Mouse (Mus musculus) spleen, adult 18-20 months (tissue): Measurements from ENCODE around the gene Sh3d19.
"Not testable (repeated sequence)": the region's sequence is repeated elsewhere in the genome, so short reads cannot be mapped to it uniquely, and the experiment has no call there.

Experiments used
- DNase-seq, 2 experiments: peaks; one replicate each; pipeline ENCODE4 v3.0.0; 2022; ENCODE audit warnings: mixed read lengths in 2 of 2

Sh3d19 gene

GRCm38 (mm10) chr3:86103449-86104291 lies 132.8 kb downstream of the Sh3d19 start:
- peak in 1 of 2 experiments; percentile 5 for DNase-seq

GRCm38 (mm10) chr3:86104433-86104832 lies 133.5 kb downstream of the Sh3d19 start:
- not testable (repeated sequence) for DNase-seq

- no peak for DNase-seq
Measured at GRCm38 (mm10) chr3:86104909-86105308, 134.0 kb downstream of the Sh3d19 start.

GRCm38 (mm10) chr3:86106086-86106632 lies 135.2 kb downstream of the Sh3d19 start:
- no peak for DNase-seq

- DNase-seq, result no peak
Measured at GRCm38 (mm10) chr3:86107637-86108539, 137.0 kb downstream of the Sh3d19 start.

GRCm38 (mm10) chr3:86108576-86108975 lies 137.7 kb downstream of the Sh3d19 start:
- no peak for DNase-seq

- DNase-seq, result no peak
Measured at GRCm38 (mm10) chr3:86109099-86109498, 138.2 kb downstream of the Sh3d19 start.

GRCm38 (mm10) chr3:86110077-86110476 lies 139.2 kb downstream of the Sh3d19 start:
- peak; percentile 17 to 30 for DNase-seq

GRCm38 (mm10) chr3:86112766-86113165 lies 141.9 kb downstream of the Sh3d19 start:
- no peak for DNase-seq

GRCm38 (mm10) chr3:86114659-86115338 lies 143.9 kb downstream of the Sh3d19 start:
- DNase-seq, result no peak

GRCm38 (mm10) chr3:86116951-86117350 lies 146.0 kb downstream of the Sh3d19 start:
- no peak for DNase-seq

- no peak for DNase-seq
Measured at GRCm38 (mm10) chr3:86119237-86119932, 148.5 kb downstream of the Sh3d19 start.

GRCm38 (mm10) chr3:86122156-86122555 lies 151.2 kb downstream of the Sh3d19 start:
- no peak for DNase-seq

GRCm38 (mm10) chr3:86123251-86123746 lies 152.4 kb downstream of the Sh3d19 start:
- no peak for DNase-seq

GRCm38 (mm10) chr3:86129757-86130156 lies 158.8 kb downstream of the Sh3d19 start:
- DNase-seq, result peak in 1 of 2 experiments; percentile 67

GRCm38 (mm10) chr3:86134939-86135638 lies 164.2 kb downstream of the Sh3d19 start:
- no peak for DNase-seq

GRCm38 (mm10) chr3:86135886-86136563 lies 165.1 kb downstream of the Sh3d19 start:
- DNase-seq, result no peak

GRCm38 (mm10) chr3:86136936-86137574 lies 166.1 kb downstream of the Sh3d19 start:
- DNase-seq, result no peak

GRCm38 (mm10) chr3:86139660-86140059 lies 168.8 kb downstream of the Sh3d19 start:
- DNase-seq, result no peak

GRCm38 (mm10) chr3:86141366-86141765 lies 170.5 kb downstream of the Sh3d19 start:
- no peak for DNase-seq
